Mouse (Mus musculus) kidney, postnatal 4 days (tissue): ENCODE measurements around the gene Gm5938.

Experiments used
- DNase-seq, 2 experiments: peaks; one replicate each; pipeline ENCODE4 v3.0.0; 2021; ENCODE audit warnings: mixed read lengths in 2 of 2

Gm5938 gene

GRCm38 (mm10) chrX:78125167-78125566 lies at the start of gene Gm5938:
TSS of gene Gm5938 (plus strand) at chrX:78125467.
- DNase-seq: no peak

GRCm38 (mm10) chrX:78091274-78091673 lies 34.0 kb upstream of the Gm5938 start, which contains the start of gene Obp1a:
TSS of gene Obp1a (minus strand) at chrX:78091374.
- DNase-seq: no peak
